Mouse (Mus musculus) embryonic fibroblast, embryonic 13.5 days (primary cell): ENCODE data around the gene Cd22.

Experiments
- CTCF ChIP-seq: IDR thresholded peaks from 2 replicates; pipeline ENCODE4 v1.5.1; 2011; ENCODE audit warnings: mild to moderate bottlenecking, control low read depth, low read length, moderate library complexity, borderline replicate concordance; ENCODE audit not compliant: insufficient read depth
- POLR2A ChIP-seq: IDR thresholded peaks from 2 replicates; pipeline ENCODE4 v1.6.1; 2011; ENCODE audit warnings: low read depth, mild to moderate bottlenecking, control low read depth, low read length, moderate library complexity

DNA sequence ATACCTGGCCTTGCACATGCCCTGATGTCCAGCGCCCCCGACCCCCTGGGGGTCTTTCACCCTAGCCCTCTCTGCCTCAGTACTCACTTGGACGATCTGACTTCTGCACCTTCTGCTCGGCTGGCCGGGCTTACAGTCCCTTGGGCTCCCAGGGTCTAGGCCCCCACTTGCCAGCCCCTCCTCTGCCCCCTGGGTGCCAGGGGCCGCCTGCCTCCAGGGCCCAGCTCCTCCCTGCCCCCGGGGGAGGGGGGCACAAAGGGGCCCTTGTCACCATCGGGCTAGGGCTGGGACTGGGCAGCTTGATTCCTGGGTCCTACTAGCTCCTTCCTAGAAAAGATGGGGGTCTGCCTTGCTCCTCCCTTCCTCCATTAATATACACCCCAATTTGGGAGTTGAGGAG, 34.6 kb upstream of the Cd22 start, which contains the start of gene Mag:
- TF ChIP-seq CTCF (no peak), POLR2A (no peak)
